Comparison of ENCODE assay signal across 29 mouse cellular contexts in genomic region chr10:59945416-59945815, GRCm38 (mm10).
"Had no signal": no experiment of that assay in that cellular context is flagged by ENCODE, and none has a peak within 500 bp of the region (broad histone marks: within the 10 kb centered on the region; RNA-seq: fewer than 3 reads in every experiment).

No protein-coding gene starts in this region.

- DNase-seq: left cerebral cortex, postnatal 4 days; liver; liver, embryonic 13.5 days; liver, postnatal 0 days; lung, adult 18-20 months; lung, adult 2 months; lung, embryonic 14.5 days; lung, postnatal 10 days; lung, postnatal 14 days; lung, postnatal 36 days; lung, postnatal 4 days; midbrain, embryonic 14.5 days had no signal

- H3K4me3 ChIP-seq: limb, embryonic 10.5 days; limb, embryonic 12.5 days; limb, embryonic 13.5 days; limb, embryonic 15.5 days; liver, embryonic 12.5 days; liver, embryonic 13.5 days; liver, embryonic 15.5 days; lung, embryonic 15.5 days; megakaryocyte, embryonic 14.5 days; midbrain, embryonic 10.5 days; midbrain, embryonic 12.5 days; midbrain, embryonic 13.5 days; midbrain, embryonic 15.5 days; myocyte; neural tube, embryonic 12.5 days; neural tube, embryonic 13.5 days had no signal

- H3K27ac ChIP-seq: limb, embryonic 10.5 days; limb, embryonic 12.5 days; limb, embryonic 13.5 days; limb, embryonic 15.5 days; liver, embryonic 12.5 days; liver, embryonic 13.5 days; liver, embryonic 14.5 days; liver, embryonic 15.5 days; lung, embryonic 15.5 days; macrophage; midbrain, embryonic 10.5 days; midbrain, embryonic 12.5 days; midbrain, embryonic 13.5 days; midbrain, embryonic 15.5 days; neural tube, embryonic 12.5 days; neural tube, embryonic 13.5 days had no signal
